Comparison of ENCODE assay signal across 8 mouse cellular contexts in genomic region chr12:33379624-33380445, GRCm38 (mm10). TPM values are rescaled to one million over a fixed set of nuclear protein-coding genes. Genes with fewer than 3 reads are reported as not detected.
DNase-seq lines count a peak whose midpoint lies in the region; ATAC-seq lines count a peak whose summit lies in the region.

No protein-coding gene starts in this region.

- peak; percentile 91 for DNase-seq in NIH3T3 (ENCODE audit: low read depth)
- DNase-seq in cerebellum, postnatal 10 days, result peak; percentile 88 to 90
- peak; percentile 44 to 64 for DNase-seq in frontal cortex, postnatal 10 days (ENCODE audit: low spot score in 2 of 2)
- DNase-seq in layer of hippocampus, postnatal 14 days (ENCODE audit: low spot score in 2 of 2), result peak; percentile 77 to 79
- DNase-seq in lung, postnatal 14 days, result peak; percentile 73
- peak; percentile 36 for DNase-seq in retina, adult 2 months (ENCODE audit: low read depth, low spot score)
- DNase-seq in thymus, postnatal 36 days, result peak; percentile 70 to 76

- peak overlapping the region; percentile 34; the same call in 1 of the 2 replicates for H3K4me2 ChIP-seq in hindbrain, embryonic 12.5 days (replicated peaks)

- peak; percentile 74 for ATAC-seq in hindbrain, embryonic 12.5 days (ENCODE audit: low FRiP score)

- H3K9me3 ChIP-seq in hindbrain, embryonic 12.5 days (replicated peaks), result no peaks in the 10 kb centered on the region

- H3K27me3 ChIP-seq in hindbrain, embryonic 12.5 days, result no peaks in the 10 kb centered on the region

- H3K9ac ChIP-seq in hindbrain, embryonic 12.5 days, result no peak overlapping the region

- no peak overlapping the region for H3K27ac ChIP-seq in hindbrain, embryonic 12.5 days

- H3K36me3 ChIP-seq in hindbrain, embryonic 12.5 days, result no peaks in the 10 kb centered on the region

- peaks cover 3% of the 10 kb centered on the region; the same call in 1 of the 2 replicates for H3K4me1 ChIP-seq in hindbrain, embryonic 12.5 days

- 20% methylated on average over 22 of the region's 22 CpGs for WGBS in hindbrain, embryonic 12.5 days

- H3K4me3 ChIP-seq in hindbrain, embryonic 12.5 days, result 0 out of 2 replicates have a peak overlapping the region, but pooled peaks have one; percentile 7

RNA-seq across cellular contexts. Expression of gene Efcab10, which starts 14.8 kb away (rescaled TPM):
- 3.0 and 3.5 TPM in 2 replicates for polyA plus RNA-seq in hindbrain, embryonic 12.5 days (2016; fragmentation: Nextera tagmentation; extraction: Ambion mirVana)
- total RNA-seq in layer of hippocampus, postnatal 14 days (2021), result 1 to 10 TPM; 1.2 to 2.1 TPM

RNA-seq across cellular contexts. Expression of gene Twistnb, which starts 49.6 kb away (rescaled TPM):
- polyA plus RNA-seq in hindbrain, embryonic 12.5 days (2016; fragmentation: Nextera tagmentation; extraction: Ambion mirVana), result 45.6 and 48.1 TPM in 2 replicates
- 10 to 100 TPM; 11.4 to 13.8 TPM for total RNA-seq in layer of hippocampus, postnatal 14 days (2021)

Comparison
In these comparisons a context has a peak if more than half of its experiments do, and no peak if none do; other contexts are left out.
1. DNase-seq: peak in every context shown above with its lines; median percentile 91 in NIH3T3; 89 in cerebellum, postnatal 10 days; 78 in layer of hippocampus, postnatal 14 days; 73 in lung, postnatal 14 days; 73 in thymus, postnatal 36 days; 54 in frontal cortex, postnatal 10 days; 36 in retina, adult 2 months.